Mouse (Mus musculus) C2C12 (cell line): ENCODE measurements around the gene Coro2b. TPM values are rescaled to one million over a fixed set of nuclear protein-coding genes. Genes with fewer than 3 reads are reported as not detected.
A peak's percentile ranks its signal among the peaks of the same experiment; 100 is the strongest.

ENCODE experiments used
- H3K27me3 ChIP-seq: one replicate; pipeline ENCODE4 v1.6.1; 2011; ENCODE audit not compliant: control insufficient read depth, insufficient read depth, insufficient read length
- H3K36me3 ChIP-seq: one replicate; pipeline ENCODE4 v1.6.1; 2011; ENCODE audit not compliant: control insufficient read depth, insufficient read depth
- H3K4me3 ChIP-seq: one replicate; pipeline ENCODE4 v1.5.1; 2011; ENCODE audit warnings: mild to moderate bottlenecking, control low read depth; ENCODE audit not compliant: poor library complexity, insufficient read depth, severe bottlenecking
- H3K79me2 ChIP-seq: one replicate; pipeline ENCODE4 v1.6.1; 2011; ENCODE audit not compliant: control insufficient read depth, insufficient read depth
- H3K79me3 ChIP-seq: one replicate; pipeline ENCODE4 v1.6.1; 2011; ENCODE audit warnings: low read depth, control low read depth
- H3ac ChIP-seq: one replicate; pipeline ENCODE3; 2011; ENCODE audit warnings: low read depth; ENCODE audit not compliant: control insufficient read depth, insufficient read length
- CEBPB ChIP-seq: IDR thresholded peaks from one replicate; pipeline ENCODE4 v1.6.1; 2011; ENCODE audit warnings: low read depth, mild to moderate bottlenecking, control low read depth, moderate library complexity
- CTCF ChIP-seq: IDR thresholded peaks from one replicate; pipeline ENCODE4 v1.5.1; 2011; ENCODE audit not compliant: control insufficient read depth, insufficient read depth, insufficient read length
- FOSL1 ChIP-seq: IDR thresholded peaks from one replicate; pipeline ENCODE4 v1.8.0; 2011; ENCODE audit warnings: mild to moderate bottlenecking, low read length; ENCODE audit not compliant: poor library complexity, insufficient read depth, severe bottlenecking
- MAX ChIP-seq: IDR thresholded peaks from one replicate; pipeline ENCODE4 v1.6.1; 2011; ENCODE audit warnings: mild to moderate bottlenecking, control low read depth
- MYOD1 ChIP-seq: IDR thresholded peaks from one replicate; pipeline ENCODE4 v1.6.1; 2011; ENCODE audit warnings: low read depth; ENCODE audit not compliant: control insufficient read depth, insufficient read length
- MYOG ChIP-seq: IDR thresholded peaks from one replicate; pipeline ENCODE4 v1.6.1; 2011; ENCODE audit not compliant: control insufficient read depth, insufficient read length; ENCODE audit errors: extremely low read depth
- USF1 ChIP-seq: IDR thresholded peaks from one replicate; pipeline ENCODE4 v1.6.1; 2011; ENCODE audit warnings: low read depth, mild to moderate bottlenecking, control low read depth, moderate library complexity
- polyA plus RNA-seq: library from polyadenylated mRNA; unstranded; fragments of >200 nt; fragmentation: generic; extraction: Trizol; gene quantifications from one replicate; pipeline ENCODE4 v1.2.1, GENCODE M21; 2012; ENCODE audit warnings: missing spikeins

Gene Coro2b
- polyA plus RNA-seq, 1 experiment = 9.9 TPM

GRCm38 (mm10) chr9:62458457-62458856 lies 78.4 kb downstream of the Coro2b start:
- H3K79me2 ChIP-seq = no peaks in the 10 kb centered on the region

GRCm38 (mm10) chr9:62456015-62456414 lies 80.8 kb downstream of the Coro2b start:
- Histone ChIP-seq H3K27me3 (no peaks in the 10 kb centered on the region), H3K4me3 (no peak overlapping the region), H3K79me3 (no peaks in the 10 kb centered on the region), H3K36me3 (no peaks in the 10 kb centered on the region), H3ac (no peak overlapping the region), H3K79me2 (no peaks in the 10 kb centered on the region)
- TF ChIP-seq FOSL1 (no peak), MAX (no peak)

More at GRCm38 (mm10) chr9:62458457-62458856, 78.4 kb downstream of the Coro2b start:
- no peaks in the 10 kb centered on the region for H3K36me3 ChIP-seq
- no peaks in the 10 kb centered on the region for H3K27me3 ChIP-seq
- H3K79me3 ChIP-seq = no peaks in the 10 kb centered on the region
- TF ChIP-seq CTCF = no peak
- no peak for TF ChIP-seq CEBPB
- no peak for TF ChIP-seq FOSL1
- TF ChIP-seq MAX = no peak
- TF ChIP-seq MYOD1 = no peak
- TF ChIP-seq MYOG = no peak
- no peak for TF ChIP-seq USF1
- no peak overlapping the region for H3K4me3 ChIP-seq
- H3ac ChIP-seq = no peak overlapping the region

GRCm38 (mm10) chr9:62455210-62455969 lies 81.5 kb downstream of the Coro2b start:
- no peaks in the 10 kb centered on the region for H3K79me3 ChIP-seq
- no peaks in the 10 kb centered on the region for H3K27me3 ChIP-seq
- H3ac ChIP-seq = no peak overlapping the region
- H3K4me3 ChIP-seq = no peak overlapping the region
- no peaks in the 10 kb centered on the region for H3K79me2 ChIP-seq
- TF ChIP-seq CTCF (no peak), FOSL1 (peak; percentile 64), MYOD1 (peak; percentile 4), USF1 (peak; percentile 28), MYOG (no peak), MAX (peak; percentile 84), CEBPB (peak; percentile 0)
- no peaks in the 10 kb centered on the region for H3K36me3 ChIP-seq

- Histone ChIP-seq H3K79me2 (no peaks in the 10 kb centered on the region), H3K36me3 (no peaks in the 10 kb centered on the region), H3ac (no peak overlapping the region), H3K79me3 (no peaks in the 10 kb centered on the region), H3K27me3 (no peaks in the 10 kb centered on the region), H3K4me3 (no peak overlapping the region)
- TF ChIP-seq USF1 (peak; percentile 34), CEBPB (no peak), FOSL1 (no peak)
Measured at GRCm38 (mm10) chr9:62452373-62452993, 84.4 kb downstream of the Coro2b start.

- Histone ChIP-seq H3K79me2 (no peaks in the 10 kb centered on the region), H3K79me3 (no peaks in the 10 kb centered on the region), H3K4me3 (no peak overlapping the region), H3K36me3 (no peaks in the 10 kb centered on the region), H3ac (no peak overlapping the region), H3K27me3 (no peaks in the 10 kb centered on the region)
- TF ChIP-seq USF1 (no peak), MYOD1 (no peak), CEBPB (no peak), CTCF (no peak), MYOG (no peak), MAX (no peak), FOSL1 (no peak)
Measured at GRCm38 (mm10) chr9:62451585-62452372, 85.1 kb downstream of the Coro2b start.

- H3K36me3 ChIP-seq = no peaks in the 10 kb centered on the region
- no peaks in the 10 kb centered on the region for H3K79me3 ChIP-seq
- no peaks in the 10 kb centered on the region for H3K27me3 ChIP-seq
- no peak overlapping the region for H3K4me3 ChIP-seq
- H3K79me2 ChIP-seq = no peaks in the 10 kb centered on the region
- no peak for TF ChIP-seq MYOG
- no peak for TF ChIP-seq CEBPB
- no peak for TF ChIP-seq MYOD1
- TF ChIP-seq USF1 = no peak
- no peak for TF ChIP-seq MAX
- no peak for TF ChIP-seq FOSL1
- no peak overlapping the region for H3ac ChIP-seq
Measured at GRCm38 (mm10) chr9:62450862-62451261, 86.0 kb downstream of the Coro2b start.
